Comparison of ENCODE assay signal across 32 mouse cellular contexts in the genomic region with DNA sequence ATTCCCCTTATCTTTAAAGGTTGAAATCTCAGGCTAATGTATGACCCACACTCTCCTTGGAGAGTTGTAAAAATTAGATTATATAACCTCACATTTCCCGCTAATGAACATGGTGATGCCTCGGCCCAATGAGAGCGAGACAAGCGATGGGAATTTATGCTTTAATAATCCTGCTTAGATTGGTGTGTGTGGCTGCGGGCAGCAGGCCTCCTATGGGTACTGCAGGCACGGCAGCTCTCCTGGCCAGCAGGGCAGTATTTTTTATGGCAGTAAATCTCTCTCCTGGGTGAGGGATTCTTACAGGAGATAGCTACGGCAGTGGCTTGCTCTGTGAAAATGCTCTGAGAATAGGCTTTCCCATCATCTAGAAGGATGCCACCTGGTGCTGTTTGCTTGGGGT.
"Had no signal": no experiment of that assay in that cellular context is flagged by ENCODE, and none has a peak within 500 bp of the region (broad histone marks: within the 10 kb centered on the region; RNA-seq: fewer than 3 reads in every experiment).

No protein-coding gene starts in this region.

- H3K9me3 ChIP-seq: limb, embryonic 10.5 days; limb, embryonic 12.5 days; limb, embryonic 13.5 days; limb, embryonic 15.5 days; liver, embryonic 12.5 days; liver, embryonic 13.5 days; liver, embryonic 15.5 days; lung, embryonic 15.5 days; megakaryocyte, embryonic 14.5 days; midbrain, embryonic 10.5 days; midbrain, embryonic 12.5 days; midbrain, embryonic 13.5 days; midbrain, embryonic 15.5 days had no signal

- H3K4me3 ChIP-seq: left cerebral cortex, adult 2 months; limb, embryonic 10.5 days; limb, embryonic 12.5 days; limb, embryonic 13.5 days; limb, embryonic 15.5 days; liver, embryonic 12.5 days; liver, embryonic 13.5 days; liver, embryonic 15.5 days; lung, embryonic 15.5 days; megakaryocyte, embryonic 14.5 days; midbrain, embryonic 10.5 days; midbrain, embryonic 12.5 days; midbrain, embryonic 13.5 days; midbrain, embryonic 15.5 days; myocyte had no signal

- ATAC-seq: liver, embryonic 12.5 days; liver, postnatal 0 days; lung, postnatal 0 days; midbrain, embryonic 13.5 days; midbrain, embryonic 15.5 days; midbrain, embryonic 16.5 days had no signal

- H3K9ac ChIP-seq: limb, embryonic 12.5 days; limb, embryonic 13.5 days; limb, embryonic 15.5 days; liver, embryonic 12.5 days; liver, embryonic 13.5 days; liver, embryonic 14.5 days; liver, embryonic 15.5 days; liver, postnatal 0 days; lung, embryonic 14.5 days; lung, embryonic 15.5 days; midbrain, embryonic 12.5 days; midbrain, embryonic 13.5 days; midbrain, embryonic 15.5 days had no signal

- H3K27ac ChIP-seq: left cerebral cortex, adult 2 months; limb, embryonic 10.5 days; limb, embryonic 12.5 days; limb, embryonic 13.5 days; limb, embryonic 15.5 days; liver, embryonic 12.5 days; liver, embryonic 13.5 days; liver, embryonic 14.5 days; liver, embryonic 15.5 days; lung, embryonic 15.5 days; macrophage; midbrain, embryonic 10.5 days; midbrain, embryonic 12.5 days; midbrain, embryonic 13.5 days; midbrain, embryonic 15.5 days had no signal

- H3K4me2 ChIP-seq: limb, embryonic 12.5 days; limb, embryonic 13.5 days; limb, embryonic 15.5 days; liver, embryonic 11.5 days; liver, embryonic 12.5 days; liver, embryonic 13.5 days; liver, embryonic 15.5 days; lung, embryonic 14.5 days; lung, embryonic 15.5 days; midbrain, embryonic 11.5 days; midbrain, embryonic 12.5 days; midbrain, embryonic 13.5 days; midbrain, embryonic 15.5 days had no signal

- DNase-seq: left cerebral cortex, postnatal 4 days; liver; liver, embryonic 13.5 days; liver, postnatal 0 days; lung, adult 18-20 months; lung, adult 2 months; lung, embryonic 14.5 days; lung, postnatal 10 days; lung, postnatal 14 days; lung, postnatal 36 days; lung, postnatal 4 days; midbrain, embryonic 14.5 days had no signal

- H3K36me3 ChIP-seq: limb, embryonic 10.5 days; limb, embryonic 12.5 days; limb, embryonic 13.5 days; limb, embryonic 15.5 days; liver, embryonic 12.5 days; liver, embryonic 13.5 days; liver, embryonic 15.5 days; lung, embryonic 15.5 days; midbrain, embryonic 10.5 days; midbrain, embryonic 12.5 days; midbrain, embryonic 13.5 days; midbrain, embryonic 15.5 days had no signal

- H3K27me3 ChIP-seq: limb, embryonic 15.5 days; liver, embryonic 12.5 days; liver, embryonic 13.5 days; liver, embryonic 15.5 days; lung, embryonic 15.5 days; megakaryocyte, embryonic 14.5 days; midbrain, embryonic 12.5 days; midbrain, embryonic 13.5 days; midbrain, embryonic 15.5 days had no signal

- H3K4me1 ChIP-seq: limb, embryonic 15.5 days; liver, embryonic 12.5 days; liver, embryonic 13.5 days; liver, embryonic 15.5 days; lung, embryonic 15.5 days; megakaryocyte, embryonic 14.5 days had no signal
